Mouse (Mus musculus) R1 (cell line): ENCODE measurements around the gene Smyd4.

Source experiments
- DNase-seq: peaks from one replicate; pipeline ENCODE4 v3.0.0-alpha.2; 2018; ENCODE audit warnings: low read depth, low spot score

Gene Smyd4

GRCm38 (mm10) chr11:75348199-75348889 lies at the start of gene Smyd4, which contains the start of gene Rpa1:
TSS of gene Smyd4 (plus strand) at chr11:75348433.
TSS of gene Rpa1 (minus strand) at chr11:75348324.
- peak; percentile 98 for DNase-seq

DNA sequence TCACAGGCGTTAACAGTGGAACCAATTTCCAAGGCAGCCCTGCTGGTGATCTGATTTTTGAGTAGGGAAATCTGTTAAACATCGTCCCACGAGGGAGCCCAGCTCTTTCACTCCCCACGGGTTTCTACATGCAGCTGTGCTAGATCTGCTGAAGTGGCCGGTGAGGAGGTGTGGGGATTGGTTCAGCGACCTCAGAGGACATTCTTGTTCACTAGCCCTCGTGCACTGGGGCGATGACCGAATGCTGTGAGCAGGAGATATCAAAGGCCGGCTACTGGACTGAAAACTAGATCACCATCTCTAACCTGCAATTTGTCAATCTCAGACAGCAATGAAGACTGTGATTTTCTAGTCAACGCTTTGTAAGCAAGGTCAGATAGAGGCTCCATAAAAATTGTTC lies 49.7 kb upstream of the Smyd4 start:
- no peak for DNase-seq

DNA sequence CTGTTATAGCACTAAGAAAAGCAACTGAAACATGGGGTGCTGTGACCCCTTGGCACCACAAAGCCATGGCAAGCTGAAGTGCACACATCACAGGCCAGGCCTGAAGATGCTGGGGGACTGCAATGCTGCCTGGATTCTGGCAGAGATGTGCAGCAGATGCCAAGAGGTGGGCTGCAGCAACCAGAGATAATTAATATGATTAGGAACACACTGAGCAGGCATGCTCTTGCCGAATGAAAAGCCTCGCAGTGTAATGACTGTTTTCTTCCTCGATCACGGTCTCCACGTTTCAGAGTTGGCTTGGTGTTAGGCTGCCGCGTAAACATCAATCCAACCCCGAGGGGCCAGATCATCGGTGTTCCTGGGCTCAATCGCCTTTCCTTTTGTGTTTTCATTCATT lies 48.4 kb upstream of the Smyd4 start:
- no peak for DNase-seq

DNA sequence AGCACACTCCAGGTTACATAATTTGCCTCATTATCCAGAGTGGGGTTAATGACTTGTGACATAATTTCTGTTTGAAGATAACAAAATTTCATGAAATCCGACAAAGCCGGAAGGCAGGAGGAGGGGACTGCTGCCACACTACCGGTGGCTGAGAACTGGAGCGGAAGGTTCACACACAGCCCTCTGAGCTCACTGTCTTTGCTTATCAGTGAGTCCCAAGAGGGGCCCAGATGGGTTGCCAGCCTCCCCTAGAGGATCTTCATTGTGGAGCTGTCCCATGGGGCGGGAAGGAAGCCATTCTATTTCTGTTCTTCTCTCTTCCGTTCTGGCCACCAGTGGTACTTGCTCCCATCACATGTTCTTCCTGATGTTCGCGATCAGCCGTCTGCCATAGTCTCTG lies 47.3 kb upstream of the Smyd4 start:
- DNase-seq: no peak

- DNase-seq: no peak
These were observed 43.4 kb upstream of the Smyd4 start for GRCm38 (mm10) chr11:75304797-75305196.

- no peak for DNase-seq
These were observed 39.6 kb upstream of the Smyd4 start for GRCm38 (mm10) chr11:75308650-75309049.

DNA sequence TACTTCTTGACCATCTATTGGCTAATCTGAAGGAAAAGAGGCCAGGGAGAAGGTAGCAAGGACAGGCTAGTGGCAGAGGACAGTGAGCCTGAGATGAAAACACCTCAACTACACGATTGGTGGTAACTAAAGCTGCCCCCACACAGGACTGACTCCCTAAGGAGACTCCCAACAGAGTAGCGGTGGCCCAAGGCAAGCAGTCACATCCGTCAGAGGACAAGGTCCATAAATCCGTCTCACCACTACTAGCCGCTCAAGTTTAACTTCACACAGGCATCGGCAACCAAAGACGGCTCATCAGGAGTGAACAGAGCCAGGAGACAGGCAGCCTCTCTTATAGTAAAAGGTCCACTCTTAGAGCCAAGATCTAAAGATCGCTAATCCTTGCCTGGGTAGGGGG lies 37.4 kb upstream of the Smyd4 start:
- no peak for DNase-seq

- DNase-seq: no peak
These were observed 36.5 kb upstream of the Smyd4 start for GRCm38 (mm10) chr11:75311751-75312150.

DNA sequence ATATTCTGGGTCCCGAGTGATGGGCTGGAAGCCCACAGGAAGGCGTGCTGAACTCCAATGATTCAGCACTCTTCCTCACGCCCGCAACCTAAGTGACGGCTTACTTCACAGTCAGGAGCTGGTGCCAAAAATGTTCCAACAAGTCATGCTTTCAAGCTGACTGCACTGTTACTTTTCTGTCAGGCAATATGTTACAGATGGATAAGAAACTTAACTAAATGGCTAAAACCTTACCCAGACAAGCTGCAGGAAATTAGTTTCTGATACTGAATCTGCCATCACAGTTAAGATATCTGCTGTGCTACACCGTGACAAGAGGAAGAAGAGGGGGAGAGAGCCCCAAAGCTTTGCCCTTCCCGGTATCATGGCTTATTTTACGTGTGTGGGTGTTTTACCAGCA lies 34.4 kb upstream of the Smyd4 start:
- DNase-seq: no peak

GRCm38 (mm10) chr11:75318351-75319221 lies 29.6 kb upstream of the Smyd4 start:
- DNase-seq: peak; percentile 20

DNA sequence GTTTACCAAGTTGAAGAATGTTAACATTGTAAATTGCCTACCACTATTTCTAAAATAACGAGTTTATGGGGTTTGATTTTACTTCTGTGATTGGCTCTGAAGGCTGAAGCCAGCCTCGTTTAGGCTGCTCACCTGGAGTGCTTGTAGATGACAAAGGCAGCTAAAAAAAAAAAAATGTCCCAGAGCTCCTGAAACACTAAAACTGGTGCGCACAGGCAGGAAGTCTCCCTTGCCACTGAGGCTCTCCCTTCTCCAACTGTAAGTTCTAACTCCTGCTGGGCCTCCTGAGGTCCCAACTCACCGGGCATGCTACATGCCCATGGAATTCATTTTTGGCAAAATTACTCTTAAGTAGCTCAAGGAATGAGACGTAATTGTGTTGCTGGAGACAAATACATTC lies 29.0 kb upstream of the Smyd4 start:
- DNase-seq: no peak

GRCm38 (mm10) chr11:75323326-75323737 lies 24.9 kb upstream of the Smyd4 start:
- DNase-seq: peak; percentile 61

GRCm38 (mm10) chr11:75324433-75324832 lies 23.8 kb upstream of the Smyd4 start:
- no peak for DNase-seq

- DNase-seq: no peak
These were observed 22.9 kb upstream of the Smyd4 start for GRCm38 (mm10) chr11:75325116-75325968.

GRCm38 (mm10) chr11:75325969-75326311 lies 22.3 kb upstream of the Smyd4 start:
- DNase-seq: no peak

DNA sequence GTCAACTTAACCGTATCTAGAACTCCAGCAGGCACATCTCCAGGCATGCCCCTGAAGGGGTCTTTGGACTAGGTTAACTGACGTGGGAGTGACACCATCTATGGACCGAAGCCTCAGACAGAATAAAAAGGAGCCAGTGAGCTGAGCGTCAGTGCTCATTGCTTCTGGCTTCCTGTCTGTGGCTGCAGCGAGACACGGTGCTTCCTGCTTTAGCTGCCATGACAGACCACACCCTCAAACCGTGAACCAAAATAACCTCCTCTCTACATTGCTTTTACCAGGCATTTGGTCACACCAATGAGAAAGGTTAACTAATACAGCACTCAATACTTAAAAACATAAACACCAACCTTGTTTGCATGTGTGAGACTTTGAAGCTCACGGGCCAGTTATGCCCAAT lies 11.6 kb upstream of the Smyd4 start:
- DNase-seq: no peak

DNA sequence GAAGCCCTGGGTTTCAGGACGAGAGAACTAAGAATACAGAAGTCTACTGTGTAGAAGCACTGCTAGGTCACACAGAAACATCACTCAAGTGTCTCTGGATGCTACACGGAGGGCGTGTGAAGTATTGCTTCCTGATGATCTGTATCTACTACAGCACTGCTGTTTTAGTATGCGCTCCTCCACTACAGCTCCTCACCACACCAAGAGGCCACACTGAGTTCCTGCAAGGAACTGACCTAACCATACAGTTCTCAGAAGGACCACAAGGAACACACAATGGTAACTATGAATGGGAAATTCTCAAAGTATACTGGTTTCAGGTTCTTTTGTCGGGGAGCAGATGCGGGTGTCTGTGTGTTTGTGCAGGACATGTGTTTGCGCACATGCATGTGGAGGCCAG lies 11.0 kb upstream of the Smyd4 start:
- peak; percentile 39 for DNase-seq

DNA sequence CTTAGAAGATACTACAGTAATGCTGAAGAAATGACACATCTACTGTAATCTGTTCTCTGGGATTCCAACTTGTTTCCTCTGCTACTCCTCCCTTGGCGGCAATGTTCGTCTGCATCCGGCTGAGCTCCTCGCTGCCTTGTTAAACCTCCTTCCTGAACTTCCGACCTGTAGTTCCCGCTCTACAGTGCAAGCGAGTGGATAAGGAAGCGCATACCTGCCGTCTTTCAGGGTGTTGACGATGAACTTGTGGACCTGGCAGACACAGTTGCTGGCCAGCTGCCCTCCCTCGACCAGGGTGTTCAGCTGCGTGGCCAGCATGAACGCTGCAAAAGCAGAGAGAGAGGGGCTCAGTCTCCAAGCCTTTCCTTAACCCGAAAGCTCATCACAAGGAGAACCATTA lies 8.2 kb upstream of the Smyd4 start:
- peak; percentile 62 for DNase-seq

GRCm38 (mm10) chr11:75340698-75341345 lies 7.4 kb upstream of the Smyd4 start:
- DNase-seq: no peak

DNA sequence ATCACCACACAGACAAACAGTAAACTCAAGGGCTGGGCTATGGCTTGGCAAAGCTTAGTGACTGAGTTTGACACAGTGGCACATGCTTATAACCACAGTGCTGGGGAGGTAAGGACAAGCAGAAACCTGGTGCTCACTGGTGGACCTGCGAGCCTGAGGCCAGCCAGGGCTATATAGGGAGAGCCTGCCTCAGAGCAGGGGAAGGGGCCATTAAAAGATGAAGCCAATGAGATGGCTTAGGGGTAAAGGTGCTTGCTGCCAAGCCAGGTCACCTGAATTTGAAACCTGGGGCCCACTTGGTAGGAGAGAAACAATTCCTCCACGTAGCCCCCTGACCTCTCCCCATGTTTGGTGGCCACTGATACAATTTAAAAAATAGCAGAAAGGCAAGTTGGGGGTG lies 5.1 kb upstream of the Smyd4 start:
- DNase-seq: no peak

GRCm38 (mm10) chr11:75344163-75344562 lies 4.1 kb upstream of the Smyd4 start:
- DNase-seq: no peak

- no peak for DNase-seq
These were observed 3.5 kb upstream of the Smyd4 start for GRCm38 (mm10) chr11:75344716-75345115.
